Mouse (Mus musculus): ENCODE data around the gene Ecpas.

- no peak for TF ChIP-seq CTCF (conservative IDR thresholded peaks at IDR 0.05; ENCODE audit: insufficient read depth, insufficient read length, low read depth, low read length)
- TF ChIP-seq POLR2A (IDR thresholded peaks at IDR 0.05; ENCODE audit: low read depth, low read length) = peak; percentile 44
These were observed at the start of gene Ecpas for GRCm38 (mm10) chr4:58912629-58913335.

All from kidney, adult 2 months (tissue).